Mouse (Mus musculus) neural tube, embryonic 11.5 days (tissue): ENCODE measurements around the gene Capg. TPM values are rescaled to one million over a fixed set of nuclear protein-coding genes. Genes with fewer than 3 reads are reported as not detected.

Source experiments
- ATAC-seq: fragments of 200-750 bp; cut with Nextera tagmentation; 2 replicates; pipeline ENCODE4 v1.8.0; 2017; ENCODE audit warnings: moderate number of reproducible peaks, mild to moderate bottlenecking, moderate TSS enrichment, moderate library complexity; ENCODE audit not compliant: insufficient read depth, low FRiP score, low TSS enrichment
- DNase-seq: peaks from one replicate; pipeline ENCODE4 v3.0.0-alpha.2; 2015; ENCODE audit warnings: low spot score
- H3K27ac ChIP-seq: fragments of 300-500 bp; sonication (generic); 2 replicates; pipeline ENCODE4 v1.5.1; 2014; ENCODE audit warnings: low read depth, mild to moderate bottlenecking, low read length
- H3K27me3 ChIP-seq: fragments of 300-500 bp; sonication (generic); 2 replicates; pipeline ENCODE4 v1.6.1; 2014; ENCODE audit warnings: mild to moderate bottlenecking, low read length, mixed read lengths; ENCODE audit not compliant: control insufficient read depth, insufficient read depth
- H3K36me3 ChIP-seq: fragments of 300-500 bp; sonication (generic); 2 replicates; pipeline ENCODE4 v1.6.1; 2014; ENCODE audit warnings: mild to moderate bottlenecking, low read length, moderate library complexity, mixed read lengths; ENCODE audit not compliant: control insufficient read depth, insufficient read depth
- H3K4me1 ChIP-seq: fragments of 300-500 bp; sonication (generic); 2 replicates; pipeline ENCODE4 v1.6.1; 2014; ENCODE audit warnings: low read length, mixed read lengths; ENCODE audit not compliant: control insufficient read depth, insufficient read depth
- H3K4me2 ChIP-seq: fragments of 300-500 bp; sonication (generic); 2 replicates; pipeline ENCODE4 v1.6.1; 2014; ENCODE audit warnings: low read depth, mild to moderate bottlenecking, moderate library complexity
- H3K4me3 ChIP-seq: fragments of 300-500 bp; sonication (generic); 2 replicates; pipeline ENCODE4 v1.5.1; 2014; ENCODE audit warnings: low read depth, low read length
- H3K9ac ChIP-seq: fragments of 300-500 bp; sonication (generic); 2 replicates; pipeline ENCODE4 v1.6.1; 2014; ENCODE audit warnings: mild to moderate bottlenecking, low read length
- H3K9me3 ChIP-seq: fragments of 300-500 bp; sonication (generic); 2 replicates; pipeline ENCODE4 v1.6.1; 2016; ENCODE audit warnings: low read length; ENCODE audit not compliant: control insufficient read depth
- WGBS: fragments of 180-500 bp; shearing (Covaris S2); extraction: QIAGEN DNeasy Blood & Tissue Kit; methylation state at CpG from one replicate; pipeline ENCODE4 v1.1.7; 2014; 5-methylcytosine and 5-hydroxymethylcytosine counted together
- polyA plus RNA-seq: library from polyadenylated mRNA; unstranded; fragments of >200 nt; fragmentation: Nextera tagmentation; extraction: Ambion mirVana; gene quantifications from 2 replicates; pipeline ENCODE4 v1.2.1, GENCODE M21; 2014

Gene Capg
- polyA plus RNA-seq, 1 experiment from 2014 or later = 10.2 TPM

- DNase-seq = no peak
- no peaks in the 10 kb centered on the region for H3K36me3 ChIP-seq
- H3K4me1 ChIP-seq = peaks cover 4% of the 10 kb centered on the region; the same call in 1 of the 2 replicates
- no peak overlapping the region for H3K27ac ChIP-seq
- no peaks in the 10 kb centered on the region for H3K27me3 ChIP-seq
- 92% methylated on average over 12 of the region's 12 CpGs for WGBS
- no peak overlapping the region for H3K9ac ChIP-seq
- H3K4me3 ChIP-seq = no peak overlapping the region
- no peaks in the 10 kb centered on the region for H3K9me3 ChIP-seq
- no peak for ATAC-seq
- no peak overlapping the region for H3K4me2 ChIP-seq
Measured at GRCm38 (mm10) chr6:72600771-72601170, 56.6 kb downstream of the Capg start.

DNA sequence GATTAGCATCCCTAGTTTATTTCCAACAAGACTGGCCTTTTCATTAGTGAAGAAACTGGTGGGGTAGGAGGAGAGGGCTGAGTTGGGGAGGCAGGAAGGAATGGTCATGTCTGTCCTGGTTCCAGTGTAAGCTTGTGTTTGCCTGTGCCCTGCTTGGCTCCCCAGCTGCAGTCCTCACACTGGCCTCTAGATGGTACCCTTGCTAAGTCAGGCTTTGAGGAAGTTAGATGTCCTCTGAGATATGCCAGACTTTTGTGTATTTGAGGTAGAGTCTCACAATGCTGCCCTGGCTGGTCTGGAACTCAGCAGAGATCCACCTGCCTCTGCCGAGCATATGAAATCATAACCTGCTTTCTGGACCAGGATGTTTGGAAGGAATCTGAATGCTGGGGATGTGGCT lies 57.5 kb downstream of the Capg start:
- no peak overlapping the region for H3K4me3 ChIP-seq
- no peaks in the 10 kb centered on the region for H3K36me3 ChIP-seq
- no peak overlapping the region for H3K9ac ChIP-seq
- H3K4me1 ChIP-seq = peaks cover 4% of the 10 kb centered on the region; the same call in 1 of the 2 replicates
- H3K27me3 ChIP-seq = no peaks in the 10 kb centered on the region
- DNase-seq (peak; percentile 67), ATAC-seq (no peak)
- WGBS = 51% methylated on average over 1 of the region's 1 CpGs
- no peak overlapping the region for H3K4me2 ChIP-seq
- no peaks in the 10 kb centered on the region for H3K9me3 ChIP-seq
- no peak overlapping the region for H3K27ac ChIP-seq

DNA sequence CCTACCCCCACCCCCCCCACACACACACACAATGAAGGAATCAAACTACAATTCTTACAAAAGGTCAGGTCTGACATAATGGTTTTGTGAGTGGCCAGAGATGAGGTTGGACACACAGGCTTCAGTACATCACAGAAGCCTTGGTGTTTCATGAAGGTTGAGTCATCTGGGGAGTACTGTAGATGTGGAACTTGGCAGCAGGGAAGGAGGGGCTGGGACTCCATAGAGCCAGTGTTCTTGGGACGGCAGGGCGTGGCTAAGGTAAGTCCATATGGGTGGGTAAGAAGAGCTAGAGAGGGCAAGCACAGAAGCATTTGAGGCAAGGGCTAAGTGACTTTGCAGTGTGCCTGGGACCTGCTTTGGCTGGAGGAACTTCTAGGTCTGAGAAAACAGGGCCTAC lies 59.9 kb downstream of the Capg start:
- Histone ChIP-seq H3K9ac (no peak overlapping the region), H3K4me1 (no peaks in the 10 kb centered on the region), H3K4me3 (no peak overlapping the region), H3K4me2 (no peak overlapping the region), H3K9me3 (no peaks in the 10 kb centered on the region), H3K27me3 (no peaks in the 10 kb centered on the region), H3K27ac (no peak overlapping the region), H3K36me3 (no peaks in the 10 kb centered on the region)
- no peak for DNase-seq
- WGBS = 88% methylated on average over 2 of the region's 2 CpGs
- no peak for ATAC-seq

DNA sequence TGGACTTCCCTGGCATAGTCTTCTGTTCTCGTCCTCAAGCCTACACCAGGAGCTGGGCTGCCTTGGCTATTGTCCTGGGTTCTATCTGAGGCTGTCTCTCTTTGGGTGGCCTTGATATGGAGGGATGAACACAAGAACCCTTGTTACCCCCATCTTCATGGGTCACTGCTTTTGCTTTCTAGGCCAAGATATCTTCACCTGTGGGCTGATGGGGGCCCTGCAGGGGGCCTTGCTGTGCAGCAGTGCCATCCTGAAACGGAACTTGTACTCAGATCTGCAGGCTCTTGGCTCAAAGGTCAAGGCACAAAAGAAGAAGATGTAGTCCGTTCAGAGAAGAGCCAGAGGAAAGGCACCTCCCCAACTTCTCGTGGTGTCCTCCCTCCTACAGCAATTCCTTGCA lies 62.9 kb downstream of the Capg start:
- Histone ChIP-seq H3K4me2 (no peak overlapping the region), H3K27me3 (no peaks in the 10 kb centered on the region), H3K36me3 (no peaks in the 10 kb centered on the region), H3K27ac (no peak overlapping the region), H3K4me1 (no peaks in the 10 kb centered on the region), H3K9me3 (no peaks in the 10 kb centered on the region), H3K9ac (no peak overlapping the region), H3K4me3 (no peak overlapping the region)
- ATAC-seq (no peak), DNase-seq (no peak)
- 85% methylated on average over 4 of the region's 4 CpGs for WGBS

- Histone ChIP-seq H3K9me3 (no peaks in the 10 kb centered on the region), H3K4me2 (no peak overlapping the region), H3K27me3 (no peaks in the 10 kb centered on the region), H3K9ac (no peak overlapping the region), H3K4me1 (no peaks in the 10 kb centered on the region), H3K4me3 (no peak overlapping the region), H3K36me3 (no peaks in the 10 kb centered on the region), H3K27ac (no peak overlapping the region)
- WGBS = 88% methylated on average over 5 of the region's 5 CpGs
- DNase-seq (no peak), ATAC-seq (no peak)
Measured at GRCm38 (mm10) chr6:72607676-72608075, 63.5 kb downstream of the Capg start.

- no peak overlapping the region for H3K4me3 ChIP-seq
- no peak overlapping the region for H3K9ac ChIP-seq
- no peaks in the 10 kb centered on the region for H3K4me1 ChIP-seq
- no peaks in the 10 kb centered on the region for H3K27me3 ChIP-seq
- no peaks in the 10 kb centered on the region for H3K36me3 ChIP-seq
- 92% methylated on average over 4 of the region's 4 CpGs for WGBS
- no peak overlapping the region for H3K27ac ChIP-seq
- ATAC-seq (no peak), DNase-seq (no peak)
- no peak overlapping the region for H3K4me2 ChIP-seq
- no peaks in the 10 kb centered on the region for H3K9me3 ChIP-seq
Measured at GRCm38 (mm10) chr6:72608662-72609184, 64.5 kb downstream of the Capg start.

DNA sequence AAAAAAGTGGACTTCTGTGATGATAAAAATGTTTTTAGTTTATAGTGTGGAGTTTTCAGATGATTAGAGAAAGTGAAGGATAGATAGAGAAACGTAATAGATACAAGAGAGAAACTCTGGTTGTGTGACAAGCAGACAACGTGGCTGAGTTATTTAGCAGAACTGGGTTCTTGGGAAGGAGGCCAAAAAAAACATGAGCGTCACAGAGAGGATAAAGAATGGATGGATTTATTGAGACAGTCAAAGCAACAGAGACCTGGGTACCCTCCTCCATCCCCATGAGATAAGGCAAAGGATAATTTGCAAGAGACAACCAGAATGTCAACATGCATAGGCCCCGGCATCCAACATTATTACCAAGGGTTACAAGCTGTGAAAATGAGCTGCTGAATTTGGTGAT lies 66.1 kb downstream of the Capg start:
- no peak for DNase-seq
- no peak overlapping the region for H3K27ac ChIP-seq
- H3K4me3 ChIP-seq = no peak overlapping the region
- WGBS = 84% methylated on average over 4 of the region's 4 CpGs
- peaks cover 4% of the 10 kb centered on the region for H3K4me1 ChIP-seq
- H3K4me2 ChIP-seq = no peak overlapping the region
- no peaks in the 10 kb centered on the region for H3K36me3 ChIP-seq
- no peak for ATAC-seq
- no peaks in the 10 kb centered on the region for H3K27me3 ChIP-seq
- H3K9ac ChIP-seq = no peak overlapping the region
- H3K9me3 ChIP-seq = no peaks in the 10 kb centered on the region

Other genes starting within 250 kb of the Capg start
- not detected in 2 replicates for gene Sftpb, start 239.8 kb upstream of the Capg start, polyA plus RNA-seq
- gene Usp39, start 199.2 kb upstream of the Capg start, polyA plus RNA-seq = 95.7 and 104 TPM in 2 replicates
- 17.4 TPM in 2 replicates for gene 0610030E20Rik, start 197.1 kb upstream of the Capg start, polyA plus RNA-seq
- gene Tmem150a, start 188.9 kb upstream of the Capg start, polyA plus RNA-seq = 9.3 and 12.4 TPM in 2 replicates
- gene Rnf181, start 177.4 kb upstream of the Capg start, polyA plus RNA-seq = 106 and 114 TPM in 2 replicates
- gene Vamp5, start 163.9 kb upstream of the Capg start, polyA plus RNA-seq = 13.4 and 16.3 TPM in 2 replicates
- gene Vamp8, start 153.7 kb upstream of the Capg start, polyA plus RNA-seq = 38.5 and 45.2 TPM in 2 replicates
- 11.2 and 14.7 TPM in 2 replicates for gene Ggcx, start 130.1 kb upstream of the Capg start, polyA plus RNA-seq
- gene Mat2a, start 104.8 kb upstream of the Capg start, polyA plus RNA-seq = 449 TPM in 2 replicates
- gene Sh2d6, start 22.7 kb upstream of the Capg start, polyA plus RNA-seq = not detected in 2 replicates
- 16.5 and 17.0 TPM in 2 replicates for gene Elmod3, start 54.0 kb downstream of the Capg start, polyA plus RNA-seq
- gene Retsat, start 54.1 kb downstream of the Capg start, polyA plus RNA-seq = 7.1 and 7.7 TPM in 2 replicates
- gene Tgoln1, start 72.6 kb downstream of the Capg start, polyA plus RNA-seq = 43.3 and 44.1 TPM in 2 replicates
- 21.8 and 23.1 TPM in 2 replicates for gene Tcf7l1, start 244.9 kb downstream of the Capg start, polyA plus RNA-seq